Mouse (Mus musculus) CD4-positive helper T cell, adult 2 months (primary cell): ENCODE results near the gene Elof1.
"Not testable (repeated sequence)": the region's sequence is repeated elsewhere in the genome, so short reads cannot be mapped to it uniquely, and the experiment has no call there.

Experiments
- DNase-seq: peaks from one replicate; pipeline ENCODE4 v3.0.0-alpha.2; 2012; ENCODE audit warnings: low read depth, missing footprints, low spot score

Gene Elof1

GRCm38 (mm10) chr9:22092746-22093145 is 24.2 kb downstream of the Elof1 start:
- no peak for DNase-seq

GRCm38 (mm10) chr9:22089986-22090385 is 27.0 kb downstream of the Elof1 start:
- no peak for DNase-seq

- DNase-seq, result no peak
These were observed 27.7 kb downstream of the Elof1 start for GRCm38 (mm10) chr9:22089281-22089680.

- no peak for DNase-seq
These were observed 29.8 kb downstream of the Elof1 start for GRCm38 (mm10) chr9:22087034-22087618.

GRCm38 (mm10) chr9:22086012-22086411 is 31.0 kb downstream of the Elof1 start:
- no peak for DNase-seq

- peak; percentile 94 for DNase-seq
These were observed 31.7 kb downstream of the Elof1 start, which contains the start of gene Ecsit for GRCm38 (mm10) chr9:22085022-22085834. Gene Ecsit (minus strand): TSS chr9:22085438.

- DNase-seq, result no peak
These were observed 32.3 kb downstream of the Elof1 start for GRCm38 (mm10) chr9:22084667-22085021.

GRCm38 (mm10) chr9:22076223-22076622 is 40.7 kb downstream of the Elof1 start:
- no peak for DNase-seq

- not testable (repeated sequence) for DNase-seq
These were observed 41.2 kb downstream of the Elof1 start for GRCm38 (mm10) chr9:22075778-22076177.

GRCm38 (mm10) chr9:22072276-22072675 is 44.7 kb downstream of the Elof1 start:
- DNase-seq, result no peak

GRCm38 (mm10) chr9:22070791-22071573 is 46.0 kb downstream of the Elof1 start, which contains the start of the genes Gm49318 and Zfp653:
Gene Gm49318 (minus strand): TSS chr9:22071259.
Gene Zfp653 (minus strand): TSS chr9:22071376.
- DNase-seq, result peak; percentile 96

GRCm38 (mm10) chr9:22069881-22070553 is 47.0 kb downstream of the Elof1 start:
- DNase-seq, result no peak

- DNase-seq, result no peak
These were observed 49.8 kb downstream of the Elof1 start for GRCm38 (mm10) chr9:22067195-22067594.

GRCm38 (mm10) chr9:22066433-22066832 is 50.5 kb downstream of the Elof1 start:
- peak; percentile 54 for DNase-seq

- no peak for DNase-seq
These were observed 51.3 kb downstream of the Elof1 start for GRCm38 (mm10) chr9:22065642-22066041.

GRCm38 (mm10) chr9:22064341-22064740 is 52.6 kb downstream of the Elof1 start:
- no peak for DNase-seq
